Mouse (Mus musculus) midbrain, embryonic 14.5 days (tissue): ENCODE measurements around the gene Spg21. TPM values are rescaled to one million over a fixed set of nuclear protein-coding genes. Genes with fewer than 3 reads are reported as not detected.
A peak's percentile ranks its signal among the peaks of the same experiment; 100 is the strongest.

Experiments used
- ATAC-seq: fragments of 200-750 bp; cut with Nextera tagmentation; 2 replicates; pipeline ENCODE4 v1.8.0; 2017; ENCODE audit warnings: moderate number of reproducible peaks, moderate library complexity; ENCODE audit not compliant: low FRiP score, low TSS enrichment
- DNase-seq: peaks from one replicate; pipeline ENCODE4 v3.0.0-alpha.2; 2015
- H3K27ac ChIP-seq: fragments of 300-500 bp; sonication (generic); replicated peaks from 2 replicates; pipeline ENCODE4 v1.5.1; 2014; ENCODE audit warnings: mild to moderate bottlenecking, low read depth, low read length, moderate library complexity
- H3K27me3 ChIP-seq: fragments of 300-500 bp; sonication (generic); 2 replicates; pipeline ENCODE4 v1.6.1; 2014; ENCODE audit warnings: low read length, control low read depth, mixed read lengths; ENCODE audit not compliant: control insufficient read depth, insufficient read depth
- H3K36me3 ChIP-seq: fragments of 300-500 bp; sonication (generic); 2 replicates; pipeline ENCODE4 v1.6.1; 2014; ENCODE audit warnings: low read length, control low read depth; ENCODE audit not compliant: control insufficient read depth, insufficient read depth
- H3K4me1 ChIP-seq: fragments of 300-500 bp; sonication (generic); 2 replicates; pipeline ENCODE4 v1.6.1; 2014; ENCODE audit warnings: mild to moderate bottlenecking, antibody characterized with exemption, low read length, control low read depth; ENCODE audit not compliant: control insufficient read depth, insufficient read depth
- H3K4me2 ChIP-seq: fragments of 300-500 bp; sonication (generic); 2 replicates; pipeline ENCODE4 v1.6.1; 2014; ENCODE audit warnings: mild to moderate bottlenecking, low read length, moderate library complexity
- H3K4me3 ChIP-seq: fragments of 300-500 bp; sonication (generic); replicated peaks from 2 replicates; pipeline ENCODE4 v1.5.1; 2014; ENCODE audit warnings: low read depth, low read length
- H3K9ac ChIP-seq: fragments of 300-500 bp; sonication (generic); replicated peaks from 2 replicates; pipeline ENCODE4 v1.6.1; 2014; ENCODE audit warnings: mild to moderate bottlenecking, low read length, moderate library complexity
- H3K9me3 ChIP-seq: fragments of 300-500 bp; sonication (generic); 2 replicates; pipeline ENCODE4 v1.6.1; 2016; ENCODE audit warnings: low read length, control low read depth, mixed read lengths; ENCODE audit not compliant: control insufficient read depth
- WGBS: fragments of 180-500 bp; shearing (Covaris S2); extraction: QIAGEN DNeasy Blood & Tissue Kit; methylation state at CpG from one replicate; pipeline ENCODE4 v1.1.7; 2014; 5-methylcytosine and 5-hydroxymethylcytosine counted together
- polyA plus RNA-seq: library from polyadenylated mRNA; unstranded; fragments of >200 nt; fragmentation: Nextera tagmentation; extraction: Ambion mirVana; gene quantifications from 2 replicates; pipeline ENCODE4 v1.2.1, GENCODE M21; 2014

The Spg21 gene
- polyA plus RNA-seq = 137 and 162 TPM in 2 replicates

DNA sequence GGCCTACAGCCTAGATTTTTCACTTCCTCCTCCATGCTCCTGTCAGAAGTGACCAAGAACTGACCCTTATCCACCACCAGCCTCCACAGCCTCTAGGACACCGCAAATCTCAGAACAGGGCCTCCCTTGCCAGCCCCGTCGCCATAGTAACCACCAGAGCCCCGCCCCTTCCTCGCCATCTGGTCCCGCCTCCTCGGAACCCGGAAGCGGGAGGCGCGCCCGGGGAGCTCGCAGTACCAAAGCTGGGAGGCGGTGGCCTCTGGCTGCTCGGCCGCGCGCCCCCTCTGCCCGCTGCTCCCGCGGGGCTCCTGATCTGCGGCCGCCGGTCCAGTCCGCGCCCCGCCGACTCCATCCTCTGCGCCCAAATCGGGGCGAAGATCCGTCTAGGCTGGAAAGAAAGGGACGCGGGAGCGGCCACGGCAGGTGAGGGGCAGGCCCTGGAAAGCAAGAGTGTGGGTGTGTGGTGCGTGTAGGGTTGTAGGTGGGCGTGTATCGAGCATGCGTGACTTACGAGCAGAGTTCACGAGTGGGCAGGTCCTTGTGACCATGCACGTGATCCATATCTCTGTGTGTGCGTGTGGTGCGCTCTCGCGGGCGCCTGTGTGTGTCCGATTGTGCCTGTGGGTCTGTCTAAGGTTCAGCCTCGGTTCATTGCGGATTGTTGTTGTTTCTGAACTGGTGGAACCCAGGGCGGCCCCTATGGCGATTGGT lies at the start of gene Spg21:
Spg21 (plus strand) TSS at position 216 of the 711 bp plus-strand sequence.
- H3K4me3 ChIP-seq = peak within 1 kb of the TSS; percentile 83
- ATAC-seq (peak; percentile 95), DNase-seq (peak; percentile 97)
- H3K9me3 ChIP-seq = no peaks in the 10 kb centered on the region
- H3K27me3 ChIP-seq = no peaks in the 10 kb centered on the region
- H3K27ac ChIP-seq = peak within 1 kb of the TSS; percentile 91
- under 1% methylated on average over 53 of the region's 53 CpGs for WGBS
- peak within 1 kb of the TSS; percentile 80 for H3K9ac ChIP-seq
- peaks cover 7% of the 10 kb centered on the region; the same call in 1 of the 2 replicates for H3K36me3 ChIP-seq
- peak within 1 kb of the TSS; percentile 82 for H3K4me2 ChIP-seq
- H3K4me1 ChIP-seq = peaks cover 25% of the 10 kb centered on the region

DNA sequence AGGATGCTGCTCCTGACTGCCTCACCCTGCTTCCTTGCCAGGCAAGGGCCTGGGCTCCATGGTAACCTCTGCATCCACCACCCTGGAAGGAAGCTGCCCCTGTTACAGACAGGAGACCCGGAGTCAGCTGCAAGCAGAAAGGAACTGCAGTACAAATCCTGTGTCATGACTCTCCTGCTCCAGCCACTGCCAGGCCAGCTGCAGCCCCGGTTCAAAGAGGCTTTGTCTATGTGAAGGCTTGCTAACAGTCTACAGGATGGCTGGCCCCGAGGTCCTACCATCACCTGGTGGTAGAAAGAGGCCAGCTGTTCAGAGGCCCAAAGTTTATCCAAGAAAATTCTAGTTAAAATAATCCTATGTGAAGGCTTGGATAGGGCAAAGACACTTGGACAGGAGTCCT lies 49.4 kb upstream of the Spg21 start:
- no peaks in the 10 kb centered on the region for H3K9me3 ChIP-seq
- no peak overlapping the region for H3K4me2 ChIP-seq
- WGBS = 76% methylated on average over 3 of the region's 3 CpGs
- no peak overlapping the region for H3K27ac ChIP-seq
- H3K4me3 ChIP-seq = no peak overlapping the region
- DNase-seq (no peak), ATAC-seq (no peak)
- no peaks in the 10 kb centered on the region for H3K36me3 ChIP-seq
- no peaks in the 10 kb centered on the region for H3K27me3 ChIP-seq
- no peak overlapping the region for H3K9ac ChIP-seq
- no peaks in the 10 kb centered on the region for H3K4me1 ChIP-seq

GRCm38 (mm10) chr9:65417738-65418137 lies 43.0 kb upstream of the Spg21 start:
- ATAC-seq = no peak

DNA sequence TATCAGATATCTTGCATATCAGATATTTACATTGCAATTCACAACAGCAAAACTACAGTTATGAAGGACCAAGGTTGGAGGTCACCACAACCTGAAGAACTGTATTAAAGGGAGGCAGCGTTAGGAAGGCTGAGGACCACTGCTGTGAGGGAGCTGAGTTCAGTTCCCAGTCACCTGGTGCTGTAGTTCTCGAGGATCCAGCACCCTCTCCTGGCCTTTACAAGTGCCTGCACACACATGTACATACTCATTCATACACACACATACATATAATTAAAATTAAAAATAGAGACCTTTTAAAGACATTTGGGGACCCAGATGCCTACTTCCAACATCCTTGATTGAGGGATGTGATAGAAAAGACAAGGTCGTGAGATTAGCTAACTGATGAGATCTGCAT lies 41.1 kb upstream of the Spg21 start:
- Histone ChIP-seq H3K9me3 (no peaks in the 10 kb centered on the region), H3K9ac (no peak overlapping the region), H3K4me3 (no peak overlapping the region), H3K27me3 (no peaks in the 10 kb centered on the region), H3K36me3 (no peaks in the 10 kb centered on the region), H3K4me2 (no peak overlapping the region), H3K27ac (no peak overlapping the region), H3K4me1 (no peaks in the 10 kb centered on the region)
- ATAC-seq (no peak), DNase-seq (no peak)
- WGBS = 76% methylated on average over 3 of the region's 3 CpGs

More at GRCm38 (mm10) chr9:65417738-65418137, 43.0 kb upstream of the Spg21 start:
- WGBS = 52% methylated on average over 3 of the region's 3 CpGs
- Histone ChIP-seq H3K27ac (no peak overlapping the region), H3K4me2 (no peak overlapping the region), H3K36me3 (no peaks in the 10 kb centered on the region), H3K27me3 (no peaks in the 10 kb centered on the region), H3K9ac (no peak overlapping the region), H3K4me1 (no peaks in the 10 kb centered on the region), H3K4me3 (no peak overlapping the region), H3K9me3 (no peaks in the 10 kb centered on the region)
- no peak for DNase-seq

DNA sequence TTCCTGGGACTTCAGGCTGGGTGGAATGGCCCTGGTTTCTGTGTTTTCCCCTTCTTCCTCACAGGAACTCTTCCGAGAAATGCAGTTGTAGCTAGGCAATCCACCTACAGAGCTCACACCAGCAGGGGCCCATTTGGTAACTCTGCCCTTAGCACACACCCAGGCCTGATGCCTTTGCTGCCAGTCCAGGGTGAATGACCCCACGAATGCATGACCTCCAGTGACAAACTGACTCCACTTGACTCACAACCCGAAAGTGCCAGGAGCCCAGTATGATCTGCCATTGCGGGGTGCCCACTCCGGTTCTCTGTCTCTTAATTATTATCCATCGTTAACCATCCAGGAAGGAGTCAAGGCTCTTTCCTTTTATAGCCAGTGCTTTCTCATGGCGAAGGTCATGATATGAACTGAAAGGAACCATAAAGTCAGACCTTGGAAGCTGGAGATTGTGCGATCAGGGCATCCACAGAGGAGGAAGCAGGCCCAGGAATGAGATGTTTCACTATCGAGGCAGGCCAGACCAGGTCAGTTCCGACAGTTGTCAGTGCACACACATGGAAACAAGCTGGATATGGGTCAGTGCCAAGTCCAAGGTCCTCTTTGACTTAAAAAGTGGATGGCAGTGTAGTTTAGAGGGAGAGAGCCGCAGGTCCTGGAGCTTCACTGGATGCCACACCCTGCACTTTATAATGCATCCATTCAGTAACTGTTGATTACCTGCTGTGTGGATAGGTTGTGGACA lies 37.8 kb upstream of the Spg21 start, which contains the start of gene Slc51b:
Slc51b (minus strand) TSS at position 196 of the 742 bp plus-strand sequence.
- Histone ChIP-seq H3K9me3 (no peaks in the 10 kb centered on the region), H3K27ac (no peak within 1 kb of the TSS), H3K4me3 (no peak within 1 kb of the TSS), H3K4me1 (no peaks in the 10 kb centered on the region), H3K4me2 (no peak within 1 kb of the TSS), H3K36me3 (no peaks in the 10 kb centered on the region), H3K27me3 (no peaks in the 10 kb centered on the region), H3K9ac (no peak within 1 kb of the TSS)
- WGBS = 86% methylated on average over 11 of the region's 11 CpGs
- ATAC-seq (no peak), DNase-seq (no peak)

GRCm38 (mm10) chr9:65424393-65424792 lies 36.4 kb upstream of the Spg21 start:
- Histone ChIP-seq H3K4me3 (no peak overlapping the region), H3K36me3 (no peaks in the 10 kb centered on the region), H3K27me3 (no peaks in the 10 kb centered on the region), H3K9me3 (no peaks in the 10 kb centered on the region), H3K4me1 (no peaks in the 10 kb centered on the region), H3K9ac (no peak overlapping the region), H3K27ac (no peak overlapping the region), H3K4me2 (no peak overlapping the region)
- DNase-seq (no peak), ATAC-seq (no peak)
- 58% methylated on average over 3 of the region's 3 CpGs for WGBS

DNA sequence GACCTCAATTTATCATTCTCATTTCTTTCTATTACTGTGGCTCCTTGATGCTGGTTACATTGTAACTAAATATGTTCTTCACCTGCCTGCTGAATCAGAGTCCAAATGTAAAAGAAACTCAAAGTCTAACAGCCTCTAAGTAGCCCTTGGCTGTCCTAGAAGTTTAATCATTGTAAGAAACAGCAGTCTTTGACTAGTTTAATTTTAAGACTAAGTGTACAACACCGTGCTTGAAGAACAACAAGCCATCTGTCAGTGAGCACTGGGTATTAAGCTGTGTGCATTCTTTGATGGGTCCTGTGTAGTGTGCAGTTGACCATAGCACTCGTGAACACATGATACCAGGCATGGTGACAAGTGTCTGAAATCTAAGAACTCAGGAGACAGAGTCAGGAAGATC lies 33.2 kb upstream of the Spg21 start:
- Histone ChIP-seq H3K4me3 (no peak overlapping the region), H3K9me3 (no peaks in the 10 kb centered on the region), H3K4me1 (no peaks in the 10 kb centered on the region), H3K36me3 (no peaks in the 10 kb centered on the region), H3K9ac (no peak overlapping the region), H3K4me2 (no peak overlapping the region), H3K27ac (no peak overlapping the region), H3K27me3 (no peaks in the 10 kb centered on the region)
- DNase-seq (no peak), ATAC-seq (no peak)
- 68% methylated on average over 2 of the region's 2 CpGs for WGBS

DNA sequence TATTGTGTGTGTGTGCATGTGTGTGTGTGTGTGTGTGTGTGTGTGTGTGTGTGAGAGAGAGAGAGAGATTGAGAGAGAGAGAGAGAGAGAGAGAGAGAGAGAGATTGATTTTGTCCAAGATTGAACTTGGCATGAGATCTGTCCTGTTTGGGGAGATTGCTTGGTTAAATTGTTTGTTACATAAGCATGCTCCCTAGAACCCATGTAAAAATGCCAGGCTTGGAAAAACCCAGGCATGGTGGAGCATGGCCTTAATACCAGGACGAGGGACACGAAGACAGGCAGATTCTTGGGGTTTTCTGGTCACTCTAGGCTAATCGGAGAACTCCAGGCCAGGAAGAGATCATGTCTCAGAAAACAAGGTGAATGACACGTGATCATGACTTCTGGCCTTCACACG lies 32.7 kb upstream of the Spg21 start:
- Histone ChIP-seq H3K9ac (no peak overlapping the region), H3K27ac (no peak overlapping the region), H3K4me3 (no peak overlapping the region), H3K9me3 (no peaks in the 10 kb centered on the region), H3K4me1 (no peaks in the 10 kb centered on the region), H3K36me3 (no peaks in the 10 kb centered on the region), H3K4me2 (no peak overlapping the region), H3K27me3 (no peaks in the 10 kb centered on the region)
- WGBS = 89% methylated on average over 5 of the region's 5 CpGs
- DNase-seq (no peak), ATAC-seq (no peak)

GRCm38 (mm10) chr9:65430401-65430800 lies 30.3 kb upstream of the Spg21 start:
- no peak overlapping the region for H3K4me2 ChIP-seq
- no peaks in the 10 kb centered on the region for H3K27me3 ChIP-seq
- no peak overlapping the region for H3K27ac ChIP-seq
- H3K9me3 ChIP-seq = no peaks in the 10 kb centered on the region
- no peak for ATAC-seq
- no peaks in the 10 kb centered on the region for H3K4me1 ChIP-seq
- H3K36me3 ChIP-seq = no peaks in the 10 kb centered on the region
- no peak for DNase-seq
- no peak overlapping the region for H3K9ac ChIP-seq
- H3K4me3 ChIP-seq = no peak overlapping the region
